Mouse (Mus musculus) thymus, adult 2 months (tissue): ENCODE measurements around the gene Hdac4.

Experiments
- CTCF ChIP-seq: fragments of 200-500 bp; IDR thresholded peaks from 2 replicates; pipeline ENCODE4 v1.5.1; 2012; ENCODE audit warnings: mild to moderate bottlenecking, control low read depth, low read length, moderate library complexity, borderline replicate concordance; ENCODE audit not compliant: control insufficient read depth, poor library complexity, insufficient read depth; ENCODE audit errors: extremely low read depth
- POLR2A ChIP-seq: fragments of 200-500 bp; IDR thresholded peaks from 2 replicates; pipeline ENCODE4 v1.6.1; 2012; ENCODE audit warnings: mild to moderate bottlenecking, low read length, control low read depth, moderate library complexity; ENCODE audit not compliant: control insufficient read depth, poor library complexity, insufficient read depth; ENCODE audit errors: extremely low read depth

DNA sequence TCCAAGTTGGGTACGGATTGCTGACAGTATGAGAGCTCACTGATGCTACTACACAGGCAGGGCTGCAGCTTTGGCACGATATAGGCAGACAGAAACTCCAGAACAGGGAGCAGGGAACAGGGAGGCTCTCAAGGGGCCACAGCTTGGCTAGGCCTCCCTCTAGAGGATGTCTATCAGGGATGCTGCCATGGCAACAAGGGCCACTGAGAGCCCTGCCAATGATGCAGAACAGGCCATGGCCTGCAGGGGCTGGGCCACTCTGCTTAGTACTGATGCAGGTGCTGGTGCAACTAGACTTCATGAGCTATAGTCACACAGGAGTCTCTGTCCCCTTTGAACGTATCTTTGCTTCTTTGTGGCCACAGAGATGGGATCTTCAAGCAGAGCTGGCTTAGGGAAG lies 217.1 kb downstream of the Hdac4 start:
- TF ChIP-seq CTCF (no peak), POLR2A (no peak)
